Mouse (Mus musculus) inflammation-experienced regulatory T-cells, adult 6 months (primary cell): Measurements from ENCODE around the gene Gm13030. TPM values are rescaled to one million over a fixed set of nuclear protein-coding genes. Genes with fewer than 3 reads are reported as not detected.
"Not testable (repeated sequence)": the region's sequence is repeated elsewhere in the genome, so short reads cannot be mapped to it uniquely, and the experiment has no call there.

Experiments
- ATAC-seq: one replicate; pipeline ENCODE4 v1.8.0; 2017
- polyA plus RNA-seq, 3 experiments: library from polyadenylated mRNA; unstranded; fragments of 100-300 nt; shearing (Covaris generic); gene quantifications; one replicate each; pipeline ENCODE4 v1.2.1; 2017

The Gm13030 gene
- polyA plus RNA-seq, 3 experiments from 2014 or later: not detected

GRCm38 (mm10) chr4:138865991-138866390 is 7.8 kb downstream of the Gm13030 start:
- no peak for ATAC-seq

- ATAC-seq: no peak
Observed at GRCm38 (mm10) chr4:138865092-138865491, 8.7 kb downstream of the Gm13030 start.

GRCm38 (mm10) chr4:138863344-138863998 is 10.3 kb downstream of the Gm13030 start, which contains the start of gene Pla2g5:
Pla2g5 (minus strand) TSS chr4:138863482.
- ATAC-seq: no peak

GRCm38 (mm10) chr4:138859728-138860127 is 14.0 kb downstream of the Gm13030 start:
- no peak for ATAC-seq

DNA sequence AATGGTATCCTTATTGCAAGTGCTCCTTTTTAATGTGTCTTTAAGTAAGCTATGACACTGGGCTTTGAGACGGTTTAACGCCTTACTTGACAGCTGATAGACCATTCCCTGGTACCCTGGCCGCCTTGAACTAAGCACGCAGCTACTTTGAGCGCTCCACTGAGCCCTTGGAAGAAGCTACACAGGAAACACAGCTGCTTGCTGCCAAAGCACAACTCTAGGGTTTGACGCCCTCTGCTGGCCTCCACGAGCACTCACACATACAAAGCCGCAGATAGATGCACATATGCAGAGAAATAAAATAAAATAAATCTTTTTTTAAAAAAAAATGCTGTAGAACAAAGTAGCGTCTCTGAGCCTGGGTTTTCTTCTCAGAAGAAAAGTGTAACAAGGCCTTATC is 14.5 kb downstream of the Gm13030 start:
- ATAC-seq: no peak

GRCm38 (mm10) chr4:138858446-138858845 is 15.3 kb downstream of the Gm13030 start:
- ATAC-seq: no peak

- ATAC-seq: no peak
Observed at GRCm38 (mm10) chr4:138857576-138857975, 16.2 kb downstream of the Gm13030 start.

- ATAC-seq: no peak
Observed at GRCm38 (mm10) chr4:138856491-138856890, 17.3 kb downstream of the Gm13030 start.

GRCm38 (mm10) chr4:138855092-138855632 is 18.6 kb downstream of the Gm13030 start:
- no peak for ATAC-seq

- ATAC-seq: no peak
Observed at GRCm38 (mm10) chr4:138852961-138853360, 20.8 kb downstream of the Gm13030 start.

DNA sequence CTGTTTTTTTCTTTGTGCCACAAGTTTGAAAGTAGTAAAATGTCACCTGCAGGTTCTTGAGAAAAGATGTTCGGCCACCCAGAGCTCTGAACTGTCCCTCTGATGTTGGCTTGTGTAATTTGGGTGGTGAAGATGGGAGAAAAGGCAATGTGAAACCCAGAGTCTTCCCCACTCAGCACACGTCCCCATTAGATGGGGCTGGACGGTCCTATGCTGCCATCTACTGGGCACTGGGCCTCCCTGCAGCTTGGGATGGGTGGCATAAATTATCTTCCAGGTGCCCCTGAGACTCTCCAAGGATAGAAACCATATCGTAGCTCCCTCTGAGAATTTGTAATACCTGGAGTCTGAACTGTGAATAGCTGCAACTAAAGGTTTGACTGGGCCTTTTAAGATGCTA is 22.3 kb downstream of the Gm13030 start:
- ATAC-seq: no peak

GRCm38 (mm10) chr4:138841386-138841785 is 32.4 kb downstream of the Gm13030 start:
- no peak for ATAC-seq

GRCm38 (mm10) chr4:138840726-138841125 is 33.0 kb downstream of the Gm13030 start:
- no peak for ATAC-seq

DNA sequence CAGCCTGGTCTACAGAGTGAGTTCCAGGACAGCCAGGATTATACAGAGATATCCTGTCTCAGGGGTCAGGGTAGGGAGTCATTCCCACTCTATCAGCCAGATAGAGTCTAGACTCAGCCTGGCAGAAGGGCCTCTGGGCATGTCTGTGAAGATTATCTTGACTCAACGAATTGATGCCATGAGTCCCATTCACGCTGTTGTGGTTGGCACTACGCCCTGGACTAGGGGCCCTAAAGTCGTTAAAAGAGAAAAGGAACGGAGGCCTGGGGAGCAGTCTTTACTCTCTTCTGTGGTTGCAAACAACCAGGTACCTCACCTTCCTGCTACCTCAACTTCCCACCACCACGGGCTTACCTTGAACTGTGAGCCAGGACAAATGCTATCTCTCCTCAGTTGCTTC is 34.0 kb downstream of the Gm13030 start:
- no peak for ATAC-seq

DNA sequence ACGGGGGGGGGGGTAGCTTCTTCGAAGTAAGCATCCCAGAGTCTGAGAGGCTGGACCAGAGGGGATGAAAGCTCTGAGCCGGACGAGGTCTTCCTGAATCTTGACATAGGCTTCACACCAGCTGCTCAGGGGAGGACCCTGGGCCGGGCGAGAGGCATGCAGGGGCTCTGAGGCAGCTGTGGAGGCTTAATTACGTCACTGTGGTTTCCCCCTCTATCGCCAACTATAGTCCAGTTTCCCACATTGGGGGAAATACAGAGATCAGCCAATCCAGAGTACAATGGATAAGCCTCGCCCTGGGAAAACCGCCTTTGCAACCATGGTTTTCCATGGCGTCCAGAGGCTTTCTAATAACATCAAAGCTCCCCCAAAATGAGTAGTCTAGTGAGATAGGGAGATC is 46.6 kb downstream of the Gm13030 start:
- no peak for ATAC-seq

GRCm38 (mm10) chr4:138825751-138826567 is 47.8 kb downstream of the Gm13030 start:
- ATAC-seq: no peak

DNA sequence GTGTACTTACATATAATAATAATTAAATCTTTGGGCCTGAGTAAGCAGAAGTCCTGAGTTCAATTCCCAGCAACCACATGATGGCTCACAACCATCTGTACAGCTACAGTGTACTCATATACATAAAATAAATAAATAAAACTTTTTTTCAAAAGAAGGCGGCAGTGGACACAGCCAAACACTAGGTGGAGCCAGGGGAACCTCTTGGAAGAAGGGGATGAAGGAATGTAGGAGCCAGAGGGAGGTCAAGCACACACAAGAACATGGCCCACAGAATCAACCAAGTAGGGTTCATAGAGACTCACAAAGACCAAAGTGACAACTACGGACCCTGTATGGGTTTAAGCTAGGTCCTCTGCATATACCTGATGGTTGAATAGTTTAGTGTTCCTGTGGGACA is 49.1 kb downstream of the Gm13030 start:
- ATAC-seq: no peak

DNA sequence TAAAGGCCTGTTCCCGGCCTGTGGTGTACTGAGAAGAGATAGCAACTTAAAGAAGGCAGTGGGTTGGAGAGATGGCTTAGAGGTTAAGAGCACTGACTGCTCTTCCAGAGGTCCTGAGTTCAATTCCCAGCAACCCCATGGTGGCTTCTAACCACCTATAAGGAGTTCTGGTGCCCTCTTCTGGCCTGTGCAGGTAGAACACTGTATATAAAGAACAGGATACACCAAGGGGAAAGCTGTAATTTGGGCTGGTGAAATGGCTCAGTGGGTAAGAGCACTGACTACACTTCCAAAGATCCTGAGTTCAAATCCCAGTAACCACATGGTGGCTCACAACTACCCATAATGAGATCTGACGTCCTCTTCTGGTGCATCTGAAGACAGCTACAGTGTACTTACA is 49.6 kb downstream of the Gm13030 start:
- not testable (repeated sequence) for ATAC-seq

GRCm38 (mm10) chr4:138821036-138821435 is 52.7 kb downstream of the Gm13030 start:
- no peak for ATAC-seq
